Mouse (Mus musculus): Measurements from ENCODE around the gene Hnrnph1.

The Hnrnph1 gene

DNA sequence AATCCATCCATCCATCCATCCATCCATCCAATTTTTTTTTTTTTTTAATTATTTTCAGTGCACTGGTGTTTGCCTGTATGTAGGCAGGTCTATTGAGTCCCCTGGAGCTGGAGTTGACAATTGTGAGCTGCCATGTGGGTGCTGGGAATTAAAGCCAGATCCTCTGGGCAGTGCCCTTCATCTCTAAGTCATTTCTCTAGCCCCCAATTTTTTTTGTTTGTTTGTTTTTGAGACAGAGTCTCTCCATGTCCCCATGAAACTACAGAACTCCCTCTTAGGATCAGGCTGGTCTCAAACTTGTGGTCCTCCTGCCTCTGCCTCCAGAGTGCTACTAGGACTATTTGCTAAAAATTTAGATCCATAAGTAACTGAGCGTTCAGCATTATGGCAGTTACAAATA, 4.9 kb upstream of the Hnrnph1 start:
- no peak for DNase-seq (ENCODE audit: low read depth, low spot score)

GRCm38 (mm10) chr11:50373086-50373485, 3.7 kb upstream of the Hnrnph1 start:
- no peak for DNase-seq (ENCODE audit: low read depth, low spot score)

GRCm38 (mm10) chr11:50373621-50374020, 3.2 kb upstream of the Hnrnph1 start:
- no peak for DNase-seq (ENCODE audit: low read depth, low spot score)

GRCm38 (mm10) chr11:50374286-50375015, 2.3 kb upstream of the Hnrnph1 start:
- no peak for DNase-seq (ENCODE audit: low read depth, low spot score)

GRCm38 (mm10) chr11:50375421-50375820, 1.4 kb upstream of the Hnrnph1 start:
- DNase-seq (ENCODE audit: low read depth, low spot score) = no peak

- DNase-seq (ENCODE audit: low read depth, low spot score) = no peak
Measured at GRCm38 (mm10) chr11:50376156-50376790, 517 bp upstream of the Hnrnph1 start.

GRCm38 (mm10) chr11:50377892-50378684, 1.3 kb downstream of the Hnrnph1 start:
- peak; percentile 87 for DNase-seq (ENCODE audit: low read depth, low spot score)

GRCm38 (mm10) chr11:50379023-50379752, 2.4 kb downstream of the Hnrnph1 start:
- DNase-seq (ENCODE audit: low read depth, low spot score) = no peak

DNA sequence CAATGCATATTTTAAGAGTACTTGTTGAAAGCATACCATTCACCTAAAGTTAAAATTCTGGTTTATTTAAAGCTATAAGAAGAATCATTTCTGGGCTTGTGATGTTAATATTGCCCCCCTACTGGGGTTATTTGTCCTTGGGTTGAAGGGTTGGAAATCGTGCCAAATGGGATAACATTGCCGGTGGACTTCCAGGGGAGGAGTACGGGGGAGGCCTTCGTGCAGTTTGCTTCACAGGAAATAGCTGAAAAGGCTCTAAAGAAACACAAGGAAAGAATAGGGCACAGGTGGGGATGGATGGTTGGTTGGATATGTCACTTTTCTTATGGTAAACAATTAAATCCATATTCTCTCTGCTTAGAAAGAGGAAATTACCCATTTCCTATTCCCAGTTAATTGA, 4.5 kb downstream of the Hnrnph1 start:
- DNase-seq (ENCODE audit: low read depth, low spot score) = no peak

- no peak for DNase-seq (ENCODE audit: low read depth, low spot score)
Measured at GRCm38 (mm10) chr11:50387167-50387679, 10.4 kb downstream of the Hnrnph1 start.

GRCm38 (mm10) chr11:50387697-50388096, 10.9 kb downstream of the Hnrnph1 start:
- no peak for DNase-seq (ENCODE audit: low read depth, low spot score)

- DNase-seq (ENCODE audit: low read depth, low spot score) = no peak
Measured at GRCm38 (mm10) chr11:50388217-50388929, 11.6 kb downstream of the Hnrnph1 start.

DNA sequence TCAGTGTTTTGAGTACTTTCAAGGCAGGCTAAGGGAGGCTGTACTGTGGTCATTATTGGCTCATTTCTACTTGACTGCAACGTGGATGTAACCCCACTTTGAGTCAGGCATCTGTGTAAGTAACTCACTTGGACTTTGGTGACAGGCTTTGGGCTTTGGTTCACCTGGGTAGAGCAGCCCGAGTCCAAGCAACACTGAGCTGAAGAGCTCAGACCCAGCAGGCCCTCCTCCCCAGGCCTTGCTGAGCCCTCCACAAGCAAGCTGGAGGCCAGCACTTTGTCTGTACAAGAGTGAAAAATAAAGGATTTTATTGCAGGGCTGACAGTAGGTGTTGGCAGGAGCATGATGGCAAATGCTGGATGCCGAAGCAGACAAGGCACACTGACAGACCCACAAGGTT, 12.2 kb downstream of the Hnrnph1 start:
- no peak for DNase-seq (ENCODE audit: low read depth, low spot score)

- no peak for DNase-seq (ENCODE audit: low read depth, low spot score)
Measured at GRCm38 (mm10) chr11:50389616-50390015, 12.8 kb downstream of the Hnrnph1 start.

GRCm38 (mm10) chr11:50391272-50391960, 14.6 kb downstream of the Hnrnph1 start:
- no peak for DNase-seq (ENCODE audit: low read depth, low spot score)

DNA sequence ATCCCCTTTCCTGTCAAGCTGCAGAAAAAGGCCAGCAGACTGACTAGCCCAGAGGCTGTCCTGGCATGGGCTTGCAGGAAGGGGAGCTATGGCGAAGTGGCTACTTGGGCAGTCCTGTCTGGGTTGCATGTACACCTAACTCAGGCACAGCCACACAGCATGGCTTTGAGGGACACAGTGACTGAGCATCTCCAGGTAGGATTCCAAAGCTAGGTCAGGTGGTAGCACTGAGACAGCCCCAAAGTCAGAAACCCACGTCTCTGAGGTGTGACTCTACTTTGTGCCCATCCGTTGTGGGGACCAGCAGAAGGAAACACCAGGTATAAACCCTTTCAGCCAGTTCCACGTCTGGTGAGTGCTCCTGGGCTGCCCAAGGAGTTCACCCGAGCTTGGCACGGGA, 16.5 kb downstream of the Hnrnph1 start:
- no peak for DNase-seq (ENCODE audit: low read depth, low spot score)

DNA sequence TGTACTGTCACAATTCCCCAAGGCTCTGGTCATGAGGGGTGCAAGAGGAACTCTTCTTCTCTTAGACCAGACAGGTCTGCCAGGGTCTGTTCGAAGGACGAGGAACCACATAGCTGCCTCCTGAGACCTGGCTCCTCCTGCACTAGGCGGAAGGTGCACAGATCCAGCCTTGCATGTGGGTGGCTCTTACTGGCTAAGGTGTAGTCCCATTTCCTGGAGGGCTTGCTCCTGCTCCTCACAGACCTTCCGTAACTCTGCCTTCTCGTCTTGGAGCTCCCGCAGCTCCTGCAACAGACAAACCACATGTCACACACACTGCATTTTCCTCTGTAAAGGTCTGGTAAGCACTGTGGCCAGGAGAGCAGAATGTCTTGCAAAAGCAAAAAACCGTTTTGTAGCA, 17.9 kb downstream of the Hnrnph1 start:
- DNase-seq (ENCODE audit: low read depth, low spot score) = no peak

DNA sequence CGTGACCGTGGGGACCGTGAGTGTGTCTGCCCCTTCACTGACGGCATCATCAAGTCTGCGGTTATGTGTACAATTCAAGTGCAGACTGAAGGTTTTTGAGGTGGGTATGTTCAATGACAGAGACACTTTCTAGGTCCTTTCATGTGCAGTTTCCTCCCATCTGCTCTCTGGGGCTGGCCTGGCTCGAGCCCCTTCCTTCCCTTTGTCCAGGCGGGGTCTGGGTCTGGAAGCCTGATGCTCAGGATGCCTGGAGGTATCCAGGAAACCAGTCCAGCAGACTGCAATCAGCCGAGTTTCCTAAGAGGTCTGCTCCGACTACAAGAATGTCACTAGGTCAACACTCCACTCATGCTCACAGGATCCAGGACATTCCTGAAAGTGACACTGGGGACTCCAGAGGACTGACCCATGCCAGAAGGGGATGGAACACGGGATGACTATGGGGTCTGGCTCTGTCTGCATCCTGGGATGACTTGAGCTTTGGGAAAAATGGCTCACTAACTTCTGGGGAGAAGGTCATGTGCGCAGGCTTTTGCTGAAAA, 20.0 kb downstream of the Hnrnph1 start:
- DNase-seq (ENCODE audit: low read depth, low spot score) = no peak

- no peak for DNase-seq (ENCODE audit: low read depth, low spot score)
Measured at GRCm38 (mm10) chr11:50397316-50397715, 20.5 kb downstream of the Hnrnph1 start.

- DNase-seq (ENCODE audit: low read depth, low spot score) = no peak
Measured at GRCm38 (mm10) chr11:50398803-50399202, 22.0 kb downstream of the Hnrnph1 start.

Measured in skeletal muscle tissue, adult 2 months (tissue).